Comparison of ENCODE assay signal across 8 mouse cellular contexts in genomic region chr1:155091842-155092800, GRCm38 (mm10). TPM values are rescaled to one million over a fixed set of nuclear protein-coding genes. Genes with fewer than 3 reads are reported as not detected.
A peak's percentile ranks its signal among the peaks of the same experiment; 100 is the strongest.
DNase-seq lines count a peak whose midpoint lies in the region; ATAC-seq and TF ChIP-seq lines count a peak whose summit lies in the region.

No protein-coding gene starts in this region.

- 19% methylated on average over 14 of the region's 14 CpGs for WGBS in lung, embryonic 14.5 days
- 22% methylated on average over 14 of the region's 14 CpGs for WGBS in embryonic facial prominence, embryonic 11.5 days
- 23% methylated on average over 14 of the region's 14 CpGs for WGBS in heart, embryonic 14.5 days
- WGBS in midbrain, embryonic 15.5 days = 23% methylated on average over 14 of the region's 14 CpGs

- H3K9ac ChIP-seq in lung, embryonic 14.5 days = no peak overlapping the region
- no peak overlapping the region; the same call in 1 of the 2 replicates for H3K9ac ChIP-seq in embryonic facial prominence, embryonic 11.5 days (replicated peaks; ENCODE audit: low read length)
- peak overlapping the region; percentile 39; the same call in 1 of the 2 replicates for H3K9ac ChIP-seq in heart, embryonic 14.5 days (ENCODE audit: low read length)
- no peak overlapping the region for H3K9ac ChIP-seq in midbrain, embryonic 15.5 days

- H3K4me3 ChIP-seq in lung, embryonic 14.5 days (ENCODE audit: low read depth, low read length) = no peak overlapping the region
- H3K4me3 ChIP-seq in embryonic facial prominence, embryonic 11.5 days (ENCODE audit: low read depth, low read length) = no peak overlapping the region
- no peak overlapping the region for H3K4me3 ChIP-seq in heart, embryonic 14.5 days (ENCODE audit: control insufficient read depth in 1 of 2, insufficient read depth in 1 of 2, low read depth in 1 of 2, low read length in 2 of 2)
- no peak overlapping the region for H3K4me3 ChIP-seq in midbrain, embryonic 15.5 days

- peak; percentile 88 for DNase-seq in lung, embryonic 14.5 days
- DNase-seq in lung, postnatal 25 days (ENCODE audit: low spot score) = no peak
- DNase-seq in embryonic facial prominence, embryonic 11.5 days (ENCODE audit: low spot score) = peak; percentile 68
- peak; percentile 61 to 75 for DNase-seq in kidney, postnatal 36 days
- DNase-seq in testis, postnatal 10 days (ENCODE audit: low spot score) = peak; percentile 78

- H3K4me2 ChIP-seq in lung, embryonic 14.5 days = peak overlapping the region; percentile 31
- no peak overlapping the region for H3K4me2 ChIP-seq in embryonic facial prominence, embryonic 11.5 days (ENCODE audit: low read depth, low read length)
- peak overlapping the region; percentile 34 for H3K4me2 ChIP-seq in heart, embryonic 14.5 days (ENCODE audit: low read length)
- no peak overlapping the region for H3K4me2 ChIP-seq in midbrain, embryonic 15.5 days

- no peaks in the 10 kb centered on the region for H3K9me3 ChIP-seq in lung, embryonic 14.5 days (ENCODE audit: low read depth, low read length)
- no peaks in the 10 kb centered on the region for H3K9me3 ChIP-seq in embryonic facial prominence, embryonic 11.5 days (replicated peaks; ENCODE audit: control insufficient read depth, low read length)
- no peaks in the 10 kb centered on the region for H3K9me3 ChIP-seq in heart, embryonic 14.5 days (ENCODE audit: control insufficient read depth, low read length)
- H3K9me3 ChIP-seq in midbrain, embryonic 15.5 days = no peaks in the 10 kb centered on the region

- peak; percentile 52 for ATAC-seq in lung, embryonic 14.5 days (ENCODE audit: insufficient read depth)
- peak; percentile 73 for ATAC-seq in embryonic facial prominence, embryonic 11.5 days (replicated peaks; ENCODE audit: insufficient number of reproducible peaks, low FRiP score, low TSS enrichment, low read depth)
- ATAC-seq in heart, embryonic 14.5 days (ENCODE audit: insufficient number of reproducible peaks, insufficient read depth, low FRiP score, low read depth) = peak; percentile 43
- ATAC-seq in midbrain, embryonic 15.5 days (replicated peaks) = peak; percentile 69
- ATAC-seq in granulocyte monocyte progenitor cell, adult 5-6 weeks (replicated peaks; ENCODE audit: poor library complexity, severe bottlenecking) = no peak

- TF ChIP-seq CTCF in lung, embryonic 14.5 days (IDR thresholded peaks at IDR 0.05; ENCODE audit: low read depth) = no peak

- peaks cover 6% of the 10 kb centered on the region; the same call in 1 of the 2 replicates for H3K36me3 ChIP-seq in lung, embryonic 14.5 days (ENCODE audit: insufficient read depth)
- H3K36me3 ChIP-seq in embryonic facial prominence, embryonic 11.5 days (replicated peaks; ENCODE audit: control insufficient read depth, insufficient read depth, low read depth, low read length) = no peaks in the 10 kb centered on the region
- no peaks in the 10 kb centered on the region for H3K36me3 ChIP-seq in heart, embryonic 14.5 days (ENCODE audit: control insufficient read depth, insufficient read depth, low read length)
- H3K36me3 ChIP-seq in midbrain, embryonic 15.5 days (replicated peaks) = no peaks in the 10 kb centered on the region

- H3K27ac ChIP-seq in lung, embryonic 14.5 days (ENCODE audit: low read depth) = peak overlapping the region; percentile 92
- H3K27ac ChIP-seq in embryonic facial prominence, embryonic 11.5 days (replicated peaks; ENCODE audit: low read depth, low read length) = 0 out of 2 replicates have a peak overlapping the region, but pooled peaks have one; percentile 41
- peak overlapping the region; percentile 70 to 81 for H3K27ac ChIP-seq in heart, embryonic 14.5 days (replicated peaks in 1 of 2; ENCODE audit: control insufficient read depth in 1 of 2, insufficient read depth in 1 of 2, low read depth in 2 of 2, low read length in 2 of 2)
- H3K27ac ChIP-seq in midbrain, embryonic 15.5 days = peak overlapping the region; percentile 27

- H3K4me1 ChIP-seq in lung, embryonic 14.5 days (ENCODE audit: insufficient read depth) = peaks cover 53% of the 10 kb centered on the region
- peaks cover 12% of the 10 kb centered on the region for H3K4me1 ChIP-seq in embryonic facial prominence, embryonic 11.5 days (ENCODE audit: control insufficient read depth, insufficient read depth, low read length)
- H3K4me1 ChIP-seq in heart, embryonic 14.5 days (ENCODE audit: control insufficient read depth in 2 of 2, insufficient read depth in 2 of 2, low read length in 2 of 2) = peaks cover 28 to 66% of the 10 kb centered on the region in 2 experiments
- H3K4me1 ChIP-seq in midbrain, embryonic 15.5 days = peaks cover 44% of the 10 kb centered on the region

- no peaks in the 10 kb centered on the region for H3K27me3 ChIP-seq in lung, embryonic 14.5 days (ENCODE audit: insufficient read depth, low read length)
- no peaks in the 10 kb centered on the region for H3K27me3 ChIP-seq in embryonic facial prominence, embryonic 11.5 days (ENCODE audit: control insufficient read depth, insufficient read depth, low read length)
- no peaks in the 10 kb centered on the region for H3K27me3 ChIP-seq in heart, embryonic 14.5 days (ENCODE audit: control insufficient read depth, insufficient read depth, low read length)
- no peaks in the 10 kb centered on the region for H3K27me3 ChIP-seq in midbrain, embryonic 15.5 days (replicated peaks)

RNA-seq across cellular contexts. Expression of gene Ier5, which starts 7.3 kb away (rescaled TPM):
- polyA plus RNA-seq in lung, embryonic 14.5 days (2014; fragmentation: Nextera tagmentation; extraction: Ambion mirVana) = 14.6 and 15.1 TPM in 2 replicates
- polyA plus RNA-seq in embryonic facial prominence, embryonic 11.5 days (2014; fragmentation: Nextera tagmentation; extraction: Ambion mirVana) = 16.4 and 19.0 TPM in 2 replicates
- 8.3 and 10.4 TPM in 2 replicates for polyA plus RNA-seq in heart, embryonic 14.5 days (2014; fragmentation: Nextera tagmentation; extraction: Ambion mirVana)
- polyA plus RNA-seq in midbrain, embryonic 15.5 days (2015; fragmentation: Nextera tagmentation; extraction: Ambion mirVana) = 7.2 and 9.4 TPM in 2 replicates
- total RNA-seq in granulocyte monocyte progenitor cell, adult 5-6 weeks (2014; fragmentation: Nextera tagmentation) = 0.32 and 2.9 TPM in 2 replicates
- total RNA-seq in granulocyte monocyte progenitor cell, adult 5-6 weeks (2017) = 3.2 and 4.4 TPM in 2 replicates

RNA-seq across cellular contexts. Expression of gene Mr1, which starts 54.5 kb away (rescaled TPM):
- polyA plus RNA-seq in lung, embryonic 14.5 days (2014; fragmentation: Nextera tagmentation; extraction: Ambion mirVana) = 13.6 and 13.7 TPM in 2 replicates
- 3.7 and 4.5 TPM in 2 replicates for polyA plus RNA-seq in embryonic facial prominence, embryonic 11.5 days (2014; fragmentation: Nextera tagmentation; extraction: Ambion mirVana)
- 7.7 and 8.6 TPM in 2 replicates for polyA plus RNA-seq in heart, embryonic 14.5 days (2014; fragmentation: Nextera tagmentation; extraction: Ambion mirVana)
- polyA plus RNA-seq in midbrain, embryonic 15.5 days (2015; fragmentation: Nextera tagmentation; extraction: Ambion mirVana) = 0.71 and 1.2 TPM in 2 replicates
- total RNA-seq in granulocyte monocyte progenitor cell, adult 5-6 weeks (2014; fragmentation: Nextera tagmentation) = 4.7 and 4.8 TPM in 2 replicates
- total RNA-seq in granulocyte monocyte progenitor cell, adult 5-6 weeks (2017) = 3.6 and 4.1 TPM in 2 replicates

Comparison
In these comparisons a context has a peak if more than half of its experiments do, and no peak if none do; other contexts are left out.
1. H3K27ac ChIP-seq: peak in every context shown above with its lines; median percentile 92 in lung, embryonic 14.5 days; 76 in heart, embryonic 14.5 days; 41 in embryonic facial prominence, embryonic 11.5 days; 27 in midbrain, embryonic 15.5 days.
2. H3K4me2 ChIP-seq: peak in lung, embryonic 14.5 days (single experiment) and heart, embryonic 14.5 days (single experiment); none in embryonic facial prominence, embryonic 11.5 days (single experiment) and midbrain, embryonic 15.5 days (single experiment).